Mouse (Mus musculus) liver, embryonic 14 days (tissue): ENCODE data around the gene Tmem186. TPM values are rescaled to one million over a fixed set of nuclear protein-coding genes. Genes with fewer than 3 reads are reported as not detected.

ENCODE experiments used
- polyA plus RNA-seq: library from polyadenylated mRNA; depleted of rRNA; stranded (reverse); fragments of >200 nt; gene quantifications from 2 replicates; pipeline ENCODE4 v1.2.3, GENCODE M21; 2012; rRNA removed

Tmem186 gene
- polyA plus RNA-seq, result 6.8 and 8.4 TPM in 2 replicates

GRCm38 (mm10) chr16:8637217-8638051 is at the start of gene Tmem186, which contains the start of gene Pmm2:
Gene Tmem186 (minus strand): TSS chr16:8637712.
Gene Pmm2 (plus strand): TSS chr16:8637674.

GRCm38 (mm10) chr16:8680470-8680869 is 43.0 kb upstream of the Tmem186 start, which contains the start of gene Gm5767:
Gene Gm5767 (plus strand): TSS chr16:8680770.

GRCm38 (mm10) chr16:8671551-8672349 is 34.2 kb upstream of the Tmem186 start, which contains the start of gene Carhsp1:
Gene Carhsp1 (minus strand): TSS chr16:8672155.

Other genes starting within 250 kb of the Tmem186 start
- not detected in 2 replicates for gene Tmem114, start 212.6 kb downstream of the Tmem186 start, polyA plus RNA-seq
- 7.9 and 8.2 TPM in 2 replicates for gene Mettl22, start 166.9 kb downstream of the Tmem186 start, polyA plus RNA-seq
- 11.9 and 13.3 TPM in 2 replicates for gene Abat, start 124.3 kb downstream of the Tmem186 start, polyA plus RNA-seq
- gene Pmm2, start within 50 bp of the Tmem186 start, polyA plus RNA-seq, result 20.4 and 25.1 TPM in 2 replicates
- gene Carhsp1, start 34.4 kb upstream of the Tmem186 start, polyA plus RNA-seq, result 32.7 and 39.8 TPM in 2 replicates
- gene Gm5767, start 43.1 kb upstream of the Tmem186 start, polyA plus RNA-seq, result 0.08 TPM in 1 of 2 replicates, not detected in the other
- 55.5 and 63.2 TPM in 2 replicates for gene Usp7, start 154.6 kb upstream of the Tmem186 start, polyA plus RNA-seq
- gene 1810013L24Rik, start 192.4 kb upstream of the Tmem186 start, polyA plus RNA-seq, result 14.6 and 18.1 TPM in 2 replicates